Mouse (Mus musculus): ENCODE data around the gene Selenoh.

Gene Selenoh

GRCm38 (mm10) chr2:84627036-84627435, 43.5 kb downstream of the Selenoh start:
- no peak for DNase-seq

- DNase-seq, result no peak
These were observed 44.1 kb downstream of the Selenoh start for GRCm38 (mm10) chr2:84626366-84626975.

GRCm38 (mm10) chr2:84624201-84624600, 46.4 kb downstream of the Selenoh start:
- DNase-seq, result no peak

- DNase-seq, result no peak
These were observed 47.0 kb downstream of the Selenoh start for GRCm38 (mm10) chr2:84623428-84624119.

GRCm38 (mm10) chr2:84622668-84623067, 47.9 kb downstream of the Selenoh start:
- no peak for DNase-seq

GRCm38 (mm10) chr2:84619646-84620340, 50.8 kb downstream of the Selenoh start:
- no peak for DNase-seq
